Mouse (Mus musculus): Measurements from ENCODE around the gene G430095P16Rik. TPM values are rescaled to one million over a fixed set of nuclear protein-coding genes. Genes with fewer than 3 reads are reported as not detected.
A peak's percentile ranks its signal among the peaks of the same experiment; 100 is the strongest.

G430095P16Rik gene
- polyA plus RNA-seq, 1 experiment from 2014 or later = 10.0 TPM

DNA sequence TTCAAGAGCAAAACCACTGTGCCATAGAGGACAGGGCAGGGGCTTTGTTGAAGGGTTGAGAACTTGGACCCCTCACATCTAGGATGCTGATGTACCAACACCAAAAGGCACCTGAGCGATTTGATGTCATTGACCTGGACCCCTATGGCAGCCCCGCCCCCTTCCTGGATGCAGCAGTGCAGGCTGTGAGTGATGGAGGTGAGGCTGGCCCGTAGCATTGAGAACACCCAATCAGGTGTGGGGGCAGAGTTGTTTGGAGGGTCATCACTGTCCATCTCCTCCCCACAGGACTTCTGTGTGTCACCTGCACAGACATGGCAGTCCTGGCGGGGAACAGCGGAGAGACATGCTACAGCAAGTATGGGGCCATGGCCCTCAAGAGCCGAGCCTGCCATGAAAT, 27.7 kb upstream of the G430095P16Rik start:
- Histone ChIP-seq H3K27me3 (no peaks in the 10 kb centered on the region), H3K27ac (no peak overlapping the region), H3K4me2 (no peak overlapping the region), H3K9ac (no peak overlapping the region), H3K9me3 (replicated peaks) (no peaks in the 10 kb centered on the region), H3K4me1 (replicated peaks) (peaks cover 35% of the 10 kb centered on the region), H3K36me3 (peaks cover 86% of the 10 kb centered on the region), H3K4me3 (replicated peaks) (no peak overlapping the region)
- DNase-seq (no peak), ATAC-seq (ENCODE audit: low read depth) (no peak)
- 78% methylated on average over 6 of the region's 6 CpGs for WGBS (ENCODE audit: insufficient replicate concordance)

DNA sequence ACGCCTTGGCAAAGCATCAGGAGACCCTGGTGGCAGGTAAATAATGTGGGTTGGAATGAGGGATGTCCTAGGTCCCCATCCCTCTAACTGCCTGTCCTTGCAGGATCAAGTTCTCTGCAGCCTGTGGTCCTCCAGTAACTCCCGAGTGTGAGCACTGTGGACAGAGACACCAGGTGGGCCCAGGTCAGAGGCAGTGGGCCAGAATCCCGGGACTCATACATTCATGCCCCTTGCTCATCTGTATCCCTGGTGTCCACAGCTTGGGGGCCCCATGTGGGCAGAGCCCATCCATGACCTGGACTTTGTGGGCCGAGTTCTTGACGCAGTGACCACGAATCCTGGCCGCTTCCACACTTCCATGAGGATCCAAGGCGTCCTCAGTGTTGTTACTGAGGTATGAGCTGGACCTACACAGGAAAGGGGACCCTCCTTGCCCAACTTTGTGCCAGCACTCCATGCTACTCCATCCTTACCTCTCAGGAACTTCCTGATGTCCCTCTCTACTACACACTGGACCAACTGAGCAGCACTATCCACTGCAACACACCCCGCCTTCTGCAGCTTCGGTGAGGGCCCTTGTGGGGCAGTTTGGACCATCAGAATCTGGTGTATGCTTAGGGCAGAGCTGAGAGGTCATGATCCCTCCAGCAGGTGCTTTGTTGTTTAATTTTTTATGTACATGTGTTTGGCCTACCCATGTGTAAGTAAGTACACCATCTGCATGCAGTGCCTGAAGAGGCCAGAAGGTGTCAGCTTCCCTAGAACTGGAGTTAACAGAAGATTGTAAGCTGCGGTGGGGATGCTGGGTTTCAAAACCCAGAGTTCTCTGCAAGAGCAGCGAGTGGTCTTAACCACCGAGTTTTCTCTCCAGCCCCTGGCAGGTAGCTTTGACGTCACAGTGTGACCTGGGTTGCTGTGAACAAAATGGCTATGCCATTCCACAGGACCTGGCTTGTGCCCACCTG, 25.4 kb upstream of the G430095P16Rik start:
- Histone ChIP-seq H3K9ac (no peak overlapping the region), H3K36me3 (peaks cover 71% of the 10 kb centered on the region), H3K4me1 (replicated peaks) (peaks cover 37% of the 10 kb centered on the region), H3K4me2 (no peak overlapping the region), H3K27me3 (no peaks in the 10 kb centered on the region), H3K4me3 (replicated peaks) (no peak overlapping the region), H3K27ac (peak overlapping the region; percentile 98; the same call in 1 of the 2 replicates), H3K9me3 (replicated peaks) (no peaks in the 10 kb centered on the region)
- ATAC-seq (ENCODE audit: low read depth) (no peak), DNase-seq (no peak)
- 77% methylated on average over 14 of the region's 14 CpGs for WGBS (ENCODE audit: insufficient replicate concordance)

DNA sequence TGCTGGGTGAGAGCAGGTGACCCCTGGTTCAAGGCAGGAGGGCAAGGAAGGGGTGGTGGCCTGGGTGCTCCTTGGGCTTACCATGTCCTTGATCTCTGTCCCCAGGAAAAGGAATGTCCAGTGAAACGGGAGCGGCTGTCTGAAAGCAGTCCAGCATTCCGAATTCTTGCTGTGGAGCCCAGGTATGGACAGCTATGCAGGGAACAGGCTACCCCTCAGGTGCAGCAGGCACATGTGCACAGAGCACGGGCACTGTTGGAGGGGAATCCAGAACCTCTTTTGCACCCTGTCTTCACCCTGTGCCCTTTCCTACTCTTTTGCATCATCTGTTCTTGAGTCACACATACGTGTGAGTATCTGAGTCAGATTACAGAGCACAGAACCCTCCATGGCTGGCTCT, 24.5 kb upstream of the G430095P16Rik start:
- Histone ChIP-seq H3K27me3 (no peaks in the 10 kb centered on the region), H3K9ac (no peak overlapping the region), H3K4me3 (replicated peaks) (no peak overlapping the region), H3K36me3 (peaks cover 71% of the 10 kb centered on the region), H3K9me3 (replicated peaks) (no peaks in the 10 kb centered on the region), H3K27ac (peak overlapping the region; percentile 98), H3K4me2 (no peak overlapping the region), H3K4me1 (replicated peaks) (peaks cover 41% of the 10 kb centered on the region)
- WGBS (ENCODE audit: insufficient replicate concordance) = 73% methylated on average over 5 of the region's 5 CpGs
- DNase-seq = no peak
- ATAC-seq (ENCODE audit: low read depth) = no peak

DNA sequence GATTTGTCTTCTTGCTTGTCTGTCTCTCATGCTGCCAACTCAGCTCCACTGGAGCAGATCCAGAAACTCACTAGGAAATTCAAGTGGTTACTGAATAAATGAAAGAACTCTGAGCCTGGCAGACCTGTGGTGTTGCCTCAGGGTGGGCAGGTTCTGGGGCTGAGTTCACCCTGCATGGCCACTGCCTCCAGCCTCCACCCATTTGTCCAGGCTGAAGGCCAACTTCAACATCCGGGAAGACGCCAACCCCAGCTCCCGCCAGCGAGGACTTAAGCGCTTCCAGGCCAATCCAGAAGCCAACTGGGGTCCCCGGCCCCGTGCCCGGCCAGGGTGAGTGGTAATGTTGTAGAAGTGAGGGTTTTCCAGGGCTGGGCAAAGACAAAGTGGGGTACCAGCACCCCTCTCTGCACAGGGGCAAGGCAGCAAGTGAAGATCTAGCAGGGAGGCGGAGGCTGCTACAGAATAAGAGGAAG, 23.8 kb upstream of the G430095P16Rik start:
- no peak overlapping the region for H3K4me2 ChIP-seq
- WGBS (ENCODE audit: insufficient replicate concordance) = 88% methylated on average over 9 of the region's 9 CpGs
- peak overlapping the region; percentile 98 for H3K27ac ChIP-seq
- peak overlapping the region; percentile 98 for H3K9ac ChIP-seq
- DNase-seq (no peak), ATAC-seq (ENCODE audit: low read depth) (no peak)
- H3K27me3 ChIP-seq = no peaks in the 10 kb centered on the region
- H3K4me3 ChIP-seq (replicated peaks) = no peak overlapping the region
- H3K9me3 ChIP-seq (replicated peaks) = no peaks in the 10 kb centered on the region
- peaks cover 72% of the 10 kb centered on the region for H3K36me3 ChIP-seq
- peaks cover 48% of the 10 kb centered on the region for H3K4me1 ChIP-seq (replicated peaks)

DNA sequence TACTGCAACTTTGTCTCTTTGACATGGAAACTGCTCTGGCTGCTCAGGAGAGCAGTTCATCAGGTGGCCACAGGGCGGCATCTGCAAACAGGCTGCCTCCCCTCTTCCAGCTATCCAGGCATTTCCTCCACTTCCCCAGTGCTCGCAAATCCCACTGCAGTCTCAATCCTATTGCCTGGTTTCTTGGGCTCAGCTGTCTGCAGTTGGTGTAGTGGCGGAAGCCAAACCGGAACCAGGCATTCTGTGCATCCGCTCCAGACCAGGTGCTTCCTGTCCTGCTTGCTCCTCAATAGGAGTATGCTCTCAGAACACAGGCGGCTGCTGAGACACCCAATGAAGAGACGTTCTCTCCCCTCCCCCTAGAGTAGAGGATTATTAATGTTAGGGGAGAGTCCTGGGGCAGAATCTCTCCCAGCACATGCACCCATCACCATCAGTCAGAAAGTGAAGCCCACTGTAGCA, 22.9 kb upstream of the G430095P16Rik start:
- Histone ChIP-seq H3K4me3 (replicated peaks) (no peak overlapping the region), H3K4me1 (replicated peaks) (peaks cover 57% of the 10 kb centered on the region), H3K27me3 (no peaks in the 10 kb centered on the region), H3K36me3 (peaks cover 69% of the 10 kb centered on the region), H3K27ac (peak overlapping the region; percentile 98), H3K4me2 (peak overlapping the region; percentile 95), H3K9me3 (replicated peaks) (no peaks in the 10 kb centered on the region), H3K9ac (peak overlapping the region; percentile 98)
- DNase-seq (peak; percentile 66), ATAC-seq (ENCODE audit: low read depth) (no peak)
- 23% methylated on average over 7 of the region's 7 CpGs for WGBS (ENCODE audit: insufficient replicate concordance)

DNA sequence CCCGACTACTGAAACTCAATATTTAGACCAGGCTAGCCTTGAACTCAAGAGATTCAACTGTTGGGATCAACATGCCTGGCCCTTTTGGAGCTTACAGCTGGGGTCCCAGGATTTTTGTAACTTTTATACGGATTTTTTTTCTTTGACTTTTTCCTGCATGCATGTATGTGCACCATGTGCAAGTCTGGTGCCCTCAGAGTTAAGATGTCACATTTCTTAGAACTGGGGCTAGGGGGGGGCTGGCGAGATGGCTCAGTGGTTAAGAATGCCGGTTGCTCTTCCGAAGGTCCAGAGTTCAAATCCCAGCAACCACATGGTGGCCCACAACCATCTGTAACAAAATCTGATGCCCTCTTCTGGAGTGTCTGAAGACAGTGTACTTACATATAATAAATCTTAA, 22.3 kb upstream of the G430095P16Rik start:
- Histone ChIP-seq H3K9me3 (replicated peaks) (no peaks in the 10 kb centered on the region), H3K4me3 (replicated peaks) (0 out of 2 replicates have a peak overlapping the region, but pooled peaks have one; percentile 88), H3K4me2 (peak overlapping the region; percentile 95), H3K27me3 (0 out of 2 replicates have a peak, but pooled peaks cover 2% of the 10 kb centered on the region), H3K36me3 (peaks cover 62% of the 10 kb centered on the region), H3K27ac (peak overlapping the region; percentile 98), H3K9ac (peak overlapping the region; percentile 98), H3K4me1 (replicated peaks) (peaks cover 63% of the 10 kb centered on the region)
- no peak for ATAC-seq (ENCODE audit: low read depth)
- no peak for DNase-seq
- 27% methylated on average over 5 of the region's 5 CpGs for WGBS (ENCODE audit: insufficient replicate concordance)

DNA sequence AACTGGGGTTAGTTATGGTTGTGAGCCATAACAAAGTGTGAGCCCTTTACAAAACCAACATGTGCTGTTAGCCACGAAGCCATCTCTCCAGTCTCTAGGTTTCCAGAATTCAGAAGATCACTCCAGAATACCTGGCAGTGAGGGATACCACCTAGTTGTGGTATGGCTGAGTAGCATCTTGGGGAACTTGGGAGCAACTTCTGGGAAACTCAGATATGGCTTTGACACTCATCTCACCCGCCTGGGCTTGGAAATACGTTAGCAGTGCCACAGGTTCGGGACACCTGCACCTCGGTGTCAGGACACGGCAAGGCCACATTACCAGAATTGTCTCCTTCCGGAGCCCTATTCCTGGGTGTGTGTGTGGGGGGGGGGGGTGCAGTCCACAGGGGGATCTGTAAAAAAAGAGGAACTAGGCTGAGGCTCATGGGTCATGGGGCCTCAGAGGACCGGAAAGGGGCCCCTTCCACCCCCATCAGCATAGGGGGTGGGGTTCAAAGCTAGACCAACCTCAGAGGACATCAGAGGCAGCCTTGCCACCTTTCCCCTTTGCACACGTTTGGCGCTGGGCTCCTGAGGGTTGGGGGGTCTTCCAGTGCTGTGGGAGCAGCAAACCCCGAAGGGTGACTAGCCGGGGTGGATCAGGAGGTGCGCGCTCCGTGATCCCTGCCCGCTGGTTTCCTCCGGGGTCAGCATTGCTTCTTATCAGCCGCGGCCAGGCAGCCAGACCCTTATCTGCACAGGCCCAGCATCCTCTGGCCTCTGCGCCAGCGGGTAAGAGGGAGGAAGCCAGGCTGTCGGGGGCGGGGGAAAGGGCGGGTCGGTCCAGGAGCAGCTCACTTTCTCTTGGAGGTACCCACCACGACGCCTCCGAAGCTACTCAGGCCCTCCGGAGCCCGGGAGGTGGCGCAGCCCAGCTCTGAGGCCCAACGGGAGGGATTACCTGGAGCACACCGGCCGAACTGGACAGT, 21.6 kb upstream of the G430095P16Rik start, which contains the start of gene Lyl1:
Lyl1 (plus strand) TSS at position 517 of the 971 bp plus-strand sequence.
- Histone ChIP-seq H3K4me2 (peak within 1 kb of the TSS; percentile 95), H3K4me1 (replicated peaks) (peaks cover 68% of the 10 kb centered on the region), H3K9ac (peak within 1 kb of the TSS; percentile 98), H3K9me3 (replicated peaks) (no peaks in the 10 kb centered on the region), H3K36me3 (peaks cover 56% of the 10 kb centered on the region), H3K4me3 (replicated peaks) (peak within 1 kb of the TSS; percentile 88), H3K27me3 (0 out of 2 replicates have a peak, but pooled peaks cover 4% of the 10 kb centered on the region), H3K27ac (peak within 1 kb of the TSS; percentile 98)
- 2% methylated on average over 34 of the region's 34 CpGs for whole genome bisulfite sequencing (ENCODE audit: insufficient replicate concordance)
- DNase-seq = peak; percentile 99
- peak; percentile 87 for ATAC-seq (ENCODE audit: low read depth)

DNA sequence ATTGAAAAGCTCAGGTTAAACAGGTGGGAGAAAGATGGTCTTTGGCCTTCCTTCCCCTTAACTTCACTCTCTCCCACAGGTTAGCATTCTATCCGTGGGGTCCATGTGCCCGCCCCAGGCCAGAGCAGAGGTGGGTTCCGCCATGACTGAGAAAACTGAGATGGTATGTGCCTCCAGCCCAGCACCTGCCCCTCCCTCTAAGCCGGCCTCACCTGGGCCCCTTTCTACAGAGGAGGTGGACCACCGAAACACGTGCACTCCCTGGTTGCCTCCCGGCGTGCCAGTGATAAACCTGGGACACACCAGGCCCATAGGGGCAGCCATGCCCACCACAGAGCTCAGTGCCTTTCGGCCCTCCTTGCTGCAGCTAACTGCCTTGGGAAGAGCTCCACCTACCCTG, 20.2 kb upstream of the G430095P16Rik start:
- DNase-seq (peak; percentile 49), ATAC-seq (ENCODE audit: low read depth) (no peak)
- H3K4me2 ChIP-seq = peak overlapping the region; percentile 95
- H3K27ac ChIP-seq = peak overlapping the region; percentile 98
- H3K9ac ChIP-seq = peak overlapping the region; percentile 98
- H3K4me3 ChIP-seq (replicated peaks) = peak overlapping the region; percentile 88
- WGBS (ENCODE audit: insufficient replicate concordance) = 12% methylated on average over 9 of the region's 9 CpGs
- H3K27me3 ChIP-seq = peaks cover 16% of the 10 kb centered on the region
- H3K9me3 ChIP-seq (replicated peaks) = no peaks in the 10 kb centered on the region
- peaks cover 43% of the 10 kb centered on the region for H3K36me3 ChIP-seq
- H3K4me1 ChIP-seq (replicated peaks) = peaks cover 81% of the 10 kb centered on the region

DNA sequence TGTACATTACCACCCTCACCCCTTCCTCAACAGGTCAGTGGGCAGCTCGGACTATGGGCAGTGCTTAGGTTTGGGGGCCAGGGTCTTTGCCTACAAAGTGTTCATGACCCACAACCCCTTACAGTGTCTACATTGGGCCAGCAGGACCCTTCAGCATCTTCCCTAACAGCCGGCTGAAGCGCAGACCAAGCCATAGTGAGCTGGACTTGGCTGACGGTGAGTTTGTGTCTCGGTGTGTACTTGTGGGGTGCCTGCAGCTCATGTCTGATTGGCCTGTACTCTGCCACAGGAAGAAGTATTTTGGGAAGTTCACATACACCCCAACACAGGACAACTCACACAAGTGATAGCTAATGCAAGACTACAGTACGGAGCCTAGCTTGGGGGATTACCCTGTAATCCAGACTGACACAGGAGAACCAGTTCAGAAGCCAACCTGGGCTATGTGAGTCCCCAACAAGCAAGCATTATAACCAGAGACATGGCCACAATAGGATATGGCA, 19.8 kb upstream of the G430095P16Rik start:
- H3K9me3 ChIP-seq (replicated peaks) = no peaks in the 10 kb centered on the region
- no peak for ATAC-seq (ENCODE audit: low read depth)
- peak overlapping the region; percentile 98 for H3K9ac ChIP-seq
- H3K4me1 ChIP-seq (replicated peaks) = peaks cover 83% of the 10 kb centered on the region
- peak overlapping the region; percentile 95 for H3K4me2 ChIP-seq
- peak overlapping the region; percentile 88 for H3K4me3 ChIP-seq (replicated peaks)
- H3K27ac ChIP-seq = peak overlapping the region; percentile 98
- peaks cover 38% of the 10 kb centered on the region for H3K36me3 ChIP-seq
- 26% methylated on average over 6 of the region's 6 CpGs for whole genome bisulfite sequencing (ENCODE audit: insufficient replicate concordance)
- peaks cover 21% of the 10 kb centered on the region for H3K27me3 ChIP-seq
- no peak for DNase-seq

DNA sequence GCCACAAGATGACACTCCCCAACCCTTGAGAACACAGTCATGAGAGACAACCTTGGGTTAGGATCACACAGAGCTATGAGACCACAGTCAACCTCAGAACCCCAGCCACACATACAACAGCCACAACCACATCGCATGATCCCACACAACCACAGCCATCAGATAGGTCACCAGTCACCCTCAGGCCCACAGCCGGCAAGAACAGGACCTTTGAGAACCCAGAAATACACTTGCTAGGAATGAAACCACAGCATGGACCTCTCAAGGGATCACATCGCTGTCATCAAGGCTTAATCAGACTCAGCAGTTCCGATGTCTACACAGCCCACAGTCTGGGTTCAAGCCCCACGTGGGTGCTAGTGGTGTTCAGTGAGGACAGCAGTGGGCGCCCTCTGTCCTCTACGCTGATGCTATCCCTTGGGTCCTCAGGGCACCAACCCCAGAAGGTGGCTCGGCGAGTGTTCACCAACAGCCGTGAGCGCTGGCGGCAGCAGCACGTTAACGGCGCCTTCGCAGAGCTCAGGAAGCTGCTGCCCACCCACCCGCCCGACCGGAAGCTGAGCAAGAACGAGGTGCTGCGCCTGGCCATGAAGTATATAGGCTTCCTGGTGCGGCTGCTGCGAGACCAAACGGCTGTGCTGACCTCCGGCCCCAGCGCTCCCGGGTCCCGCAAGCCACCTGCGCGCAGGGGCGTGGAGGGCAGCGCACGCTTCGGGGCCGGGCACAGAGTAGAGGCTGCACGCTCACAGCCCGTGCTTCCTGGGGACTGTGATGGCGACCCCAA, 19.1 kb upstream of the G430095P16Rik start:
- Histone ChIP-seq H3K27me3 (peaks cover 24% of the 10 kb centered on the region), H3K27ac (peak overlapping the region; percentile 98), H3K4me1 (replicated peaks) (peaks cover 83% of the 10 kb centered on the region), H3K36me3 (peaks cover 32% of the 10 kb centered on the region), H3K4me3 (replicated peaks) (peak overlapping the region; percentile 88), H3K9ac (peak overlapping the region; percentile 98), H3K4me2 (peak overlapping the region; percentile 95), H3K9me3 (replicated peaks) (no peaks in the 10 kb centered on the region)
- ATAC-seq (ENCODE audit: low read depth) = no peak
- 2% methylated on average over 38 of the region's 38 CpGs for WGBS (ENCODE audit: insufficient replicate concordance)
- peak; percentile 56 for DNase-seq
